Mouse (Mus musculus): ENCODE measurements around the gene Col23a1. TPM values are rescaled to one million over a fixed set of nuclear protein-coding genes. Genes with fewer than 3 reads are reported as not detected.

Col23a1 gene
- polyA plus RNA-seq, 1 experiment from 2014 or later: 12.3 TPM

- Histone ChIP-seq H3K27me3 (ENCODE audit: control insufficient read depth, insufficient read depth, low read length) (no peaks in the 10 kb centered on the region), H3K4me3 (ENCODE audit: low read length) (no peak overlapping the region), H3K27ac (ENCODE audit: low read depth, low read length) (no peak overlapping the region), H3K4me1 (ENCODE audit: control insufficient read depth, insufficient read depth, low read length) (no peaks in the 10 kb centered on the region), H3K36me3 (ENCODE audit: control insufficient read depth, insufficient read depth, low read length) (no peaks in the 10 kb centered on the region), H3K4me2 (replicated peaks; ENCODE audit: low read depth, low read length) (no peak overlapping the region), H3K9ac (ENCODE audit: low read depth, low read length) (no peak overlapping the region), H3K9me3 (ENCODE audit: control insufficient read depth, low read length) (no peaks in the 10 kb centered on the region)
- ATAC-seq (ENCODE audit: low FRiP score, low TSS enrichment): no peak
- WGBS: 76% methylated on average over 5 of the region's 5 CpGs
These were observed 115.2 kb downstream of the Col23a1 start for GRCm38 (mm10) chr11:51404865-51405440.

- no peaks in the 10 kb centered on the region for H3K4me1 ChIP-seq (ENCODE audit: control insufficient read depth, insufficient read depth, low read length)
- H3K4me3 ChIP-seq (ENCODE audit: low read length): no peak overlapping the region
- WGBS: 80% methylated on average over 8 of the region's 8 CpGs
- H3K36me3 ChIP-seq (ENCODE audit: control insufficient read depth, insufficient read depth, low read length): no peaks in the 10 kb centered on the region
- H3K9me3 ChIP-seq (ENCODE audit: control insufficient read depth, low read length): no peaks in the 10 kb centered on the region
- no peak overlapping the region for H3K4me2 ChIP-seq (replicated peaks; ENCODE audit: low read depth, low read length)
- ATAC-seq (ENCODE audit: low FRiP score, low TSS enrichment): no peak
- no peak overlapping the region for H3K9ac ChIP-seq (ENCODE audit: low read depth, low read length)
- H3K27me3 ChIP-seq (ENCODE audit: control insufficient read depth, insufficient read depth, low read length): no peaks in the 10 kb centered on the region
- H3K27ac ChIP-seq (ENCODE audit: low read depth, low read length): no peak overlapping the region
These were observed 116.8 kb downstream of the Col23a1 start for GRCm38 (mm10) chr11:51406531-51406930.

GRCm38 (mm10) chr11:51407351-51407750, 117.6 kb downstream of the Col23a1 start:
- ATAC-seq (ENCODE audit: low FRiP score, low TSS enrichment): no peak
- no peak overlapping the region for H3K27ac ChIP-seq (ENCODE audit: low read depth, low read length)
- WGBS: 85% methylated on average over 8 of the region's 8 CpGs

GRCm38 (mm10) chr11:51410771-51411170, 121.1 kb downstream of the Col23a1 start:
- Histone ChIP-seq H3K4me2 (replicated peaks; ENCODE audit: low read depth, low read length) (no peak overlapping the region), H3K27me3 (ENCODE audit: control insufficient read depth, insufficient read depth, low read length) (no peaks in the 10 kb centered on the region), H3K4me1 (ENCODE audit: control insufficient read depth, insufficient read depth, low read length) (no peaks in the 10 kb centered on the region), H3K9me3 (ENCODE audit: control insufficient read depth, low read length) (no peaks in the 10 kb centered on the region), H3K36me3 (ENCODE audit: control insufficient read depth, insufficient read depth, low read length) (no peaks in the 10 kb centered on the region), H3K27ac (ENCODE audit: low read depth, low read length) (no peak overlapping the region), H3K4me3 (ENCODE audit: low read length) (no peak overlapping the region), H3K9ac (ENCODE audit: low read depth, low read length) (no peak overlapping the region)
- ATAC-seq (ENCODE audit: low FRiP score, low TSS enrichment): no peak
- 51% methylated on average over 12 of the region's 12 CpGs for WGBS

More at GRCm38 (mm10) chr11:51407351-51407750, 117.6 kb downstream of the Col23a1 start:
- no peak overlapping the region for H3K9ac ChIP-seq (ENCODE audit: low read depth, low read length)
- no peaks in the 10 kb centered on the region for H3K4me1 ChIP-seq (ENCODE audit: control insufficient read depth, insufficient read depth, low read length)
- no peak overlapping the region for H3K4me2 ChIP-seq (replicated peaks; ENCODE audit: low read depth, low read length)
- no peaks in the 10 kb centered on the region for H3K36me3 ChIP-seq (ENCODE audit: control insufficient read depth, insufficient read depth, low read length)
- H3K9me3 ChIP-seq (ENCODE audit: control insufficient read depth, low read length): no peaks in the 10 kb centered on the region
- no peak overlapping the region for H3K4me3 ChIP-seq (ENCODE audit: low read length)
- H3K27me3 ChIP-seq (ENCODE audit: control insufficient read depth, insufficient read depth, low read length): no peaks in the 10 kb centered on the region

GRCm38 (mm10) chr11:51414520-51414919, 124.8 kb downstream of the Col23a1 start:
- H3K4me1 ChIP-seq (ENCODE audit: control insufficient read depth, insufficient read depth, low read length): peaks cover 6% of the 10 kb centered on the region; the same call in 1 of the 2 replicates
- no peaks in the 10 kb centered on the region for H3K36me3 ChIP-seq (ENCODE audit: control insufficient read depth, insufficient read depth, low read length)
- H3K4me2 ChIP-seq (replicated peaks; ENCODE audit: low read depth, low read length): no peak overlapping the region
- no peaks in the 10 kb centered on the region for H3K9me3 ChIP-seq (ENCODE audit: control insufficient read depth, low read length)
- ATAC-seq (ENCODE audit: low FRiP score, low TSS enrichment): no peak
- no peak overlapping the region for H3K27ac ChIP-seq (ENCODE audit: low read depth, low read length)
- WGBS: 84% methylated on average over 7 of the region's 7 CpGs
- no peak overlapping the region for H3K4me3 ChIP-seq (ENCODE audit: low read length)
- H3K27me3 ChIP-seq (ENCODE audit: control insufficient read depth, insufficient read depth, low read length): no peaks in the 10 kb centered on the region
- H3K9ac ChIP-seq (ENCODE audit: low read depth, low read length): no peak overlapping the region

GRCm38 (mm10) chr11:51415049-51415688, 125.4 kb downstream of the Col23a1 start:
- 62% methylated on average over 7 of the region's 7 CpGs for WGBS
- Histone ChIP-seq H3K27ac (ENCODE audit: low read depth, low read length) (no peak overlapping the region), H3K4me3 (ENCODE audit: low read length) (no peak overlapping the region), H3K9ac (ENCODE audit: low read depth, low read length) (no peak overlapping the region), H3K4me2 (replicated peaks; ENCODE audit: low read depth, low read length) (no peak overlapping the region), H3K27me3 (ENCODE audit: control insufficient read depth, insufficient read depth, low read length) (no peaks in the 10 kb centered on the region), H3K4me1 (ENCODE audit: control insufficient read depth, insufficient read depth, low read length) (peaks cover 6% of the 10 kb centered on the region; the same call in 1 of the 2 replicates), H3K9me3 (ENCODE audit: control insufficient read depth, low read length) (no peaks in the 10 kb centered on the region), H3K36me3 (ENCODE audit: control insufficient read depth, insufficient read depth, low read length) (no peaks in the 10 kb centered on the region)
- no peak for ATAC-seq (ENCODE audit: low FRiP score, low TSS enrichment)

- Histone ChIP-seq H3K4me3 (ENCODE audit: low read length) (no peak overlapping the region), H3K4me1 (ENCODE audit: control insufficient read depth, insufficient read depth, low read length) (peaks cover 6% of the 10 kb centered on the region; the same call in 1 of the 2 replicates), H3K4me2 (replicated peaks; ENCODE audit: low read depth, low read length) (no peak overlapping the region), H3K27ac (ENCODE audit: low read depth, low read length) (peak overlapping the region; percentile 44; the same call in 1 of the 2 replicates), H3K9ac (ENCODE audit: low read depth, low read length) (no peak overlapping the region), H3K36me3 (ENCODE audit: control insufficient read depth, insufficient read depth, low read length) (no peaks in the 10 kb centered on the region), H3K9me3 (ENCODE audit: control insufficient read depth, low read length) (no peaks in the 10 kb centered on the region), H3K27me3 (ENCODE audit: control insufficient read depth, insufficient read depth, low read length) (no peaks in the 10 kb centered on the region)
- WGBS: 18% methylated on average over 3 of the region's 3 CpGs
- ATAC-seq (ENCODE audit: low FRiP score, low TSS enrichment): no peak
These were observed 129.1 kb downstream of the Col23a1 start for GRCm38 (mm10) chr11:51418807-51419206.

GRCm38 (mm10) chr11:51421878-51422277, 132.2 kb downstream of the Col23a1 start:
- H3K9ac ChIP-seq (ENCODE audit: low read depth, low read length): no peak overlapping the region
- H3K36me3 ChIP-seq (ENCODE audit: control insufficient read depth, insufficient read depth, low read length): no peaks in the 10 kb centered on the region
- WGBS: 91% methylated on average over 2 of the region's 2 CpGs
- H3K27me3 ChIP-seq (ENCODE audit: control insufficient read depth, insufficient read depth, low read length): no peaks in the 10 kb centered on the region
- no peaks in the 10 kb centered on the region for H3K9me3 ChIP-seq (ENCODE audit: control insufficient read depth, low read length)
- H3K4me2 ChIP-seq (replicated peaks; ENCODE audit: low read depth, low read length): no peak overlapping the region
- no peak overlapping the region for H3K4me3 ChIP-seq (ENCODE audit: low read length)
- ATAC-seq (ENCODE audit: low FRiP score, low TSS enrichment): no peak
- H3K27ac ChIP-seq (ENCODE audit: low read depth, low read length): no peak overlapping the region
- H3K4me1 ChIP-seq (ENCODE audit: control insufficient read depth, insufficient read depth, low read length): peaks cover 6% of the 10 kb centered on the region; the same call in 1 of the 2 replicates

GRCm38 (mm10) chr11:51422713-51423112, 133.0 kb downstream of the Col23a1 start:
- Histone ChIP-seq H3K4me3 (ENCODE audit: low read length) (no peak overlapping the region), H3K4me2 (replicated peaks; ENCODE audit: low read depth, low read length) (no peak overlapping the region)
- 69% methylated on average over 14 of the region's 14 CpGs for WGBS

More at GRCm38 (mm10) chr11:51422713-51423112, 133.0 kb downstream of the Col23a1 start:
- Histone ChIP-seq H3K4me1 (ENCODE audit: control insufficient read depth, insufficient read depth, low read length) (peaks cover 6% of the 10 kb centered on the region; the same call in 1 of the 2 replicates), H3K27ac (ENCODE audit: low read depth, low read length) (no peak overlapping the region), H3K36me3 (ENCODE audit: control insufficient read depth, insufficient read depth, low read length) (no peaks in the 10 kb centered on the region), H3K9me3 (ENCODE audit: control insufficient read depth, low read length) (no peaks in the 10 kb centered on the region), H3K9ac (ENCODE audit: low read depth, low read length) (no peak overlapping the region), H3K27me3 (ENCODE audit: control insufficient read depth, insufficient read depth, low read length) (no peaks in the 10 kb centered on the region)
- no peak for ATAC-seq (ENCODE audit: low FRiP score, low TSS enrichment)

All from kidney, embryonic 14.5 days (tissue).